Mouse (Mus musculus) forebrain, embryonic 14.5 days (tissue): Measurements from ENCODE around the gene Map4k2. TPM values are rescaled to one million over a fixed set of nuclear protein-coding genes. Genes with fewer than 3 reads are reported as not detected.

ENCODE experiments used
- ATAC-seq: fragments of 200-750 bp; cut with Nextera tagmentation; 2 replicates; pipeline ENCODE4 v1.8.0; 2017; ENCODE audit warnings: mild to moderate bottlenecking, moderate library complexity
- DNase-seq: peaks from one replicate; pipeline ENCODE4 v3.0.0-alpha.2; 2015; ENCODE audit warnings: low spot score
- H3K27ac ChIP-seq: fragments of 300-500 bp; sonication (generic); 2 replicates; pipeline ENCODE4 v1.5.1; 2014; ENCODE audit warnings: low read depth, mild to moderate bottlenecking, control low read depth, low read length, moderate library complexity
- H3K27me3 ChIP-seq: fragments of 300-500 bp; sonication (generic); replicated peaks from 2 replicates; pipeline ENCODE4 v1.6.1; 2014; ENCODE audit warnings: low read length, control low read depth, mixed read lengths; ENCODE audit not compliant: control insufficient read depth, insufficient read depth
- H3K36me3 ChIP-seq: fragments of 300-500 bp; sonication (generic); 2 replicates; pipeline ENCODE4 v1.6.1; 2014; ENCODE audit warnings: low read length, control low read depth; ENCODE audit not compliant: control insufficient read depth, insufficient read depth
- H3K4me1 ChIP-seq: fragments of 300-500 bp; sonication (generic); 2 replicates; pipeline ENCODE4 v1.6.1; 2014; ENCODE audit warnings: antibody characterized with exemption, low read length, control low read depth; ENCODE audit not compliant: control insufficient read depth, insufficient read depth
- H3K4me2 ChIP-seq: fragments of 300-500 bp; sonication (generic); 2 replicates; pipeline ENCODE4 v1.6.1; 2014; ENCODE audit warnings: mild to moderate bottlenecking, control low read depth, low read length
- H3K4me3 ChIP-seq: fragments of 300-500 bp; sonication (generic); 2 replicates; pipeline ENCODE4 v1.5.1; 2014; ENCODE audit warnings: low read depth, low read length, control low read depth
- H3K9ac ChIP-seq: fragments of 300-500 bp; sonication (generic); 2 replicates; pipeline ENCODE4 v1.6.1; 2014; ENCODE audit warnings: mild to moderate bottlenecking, low read length, control low read depth, moderate library complexity
- H3K9me3 ChIP-seq: fragments of 300-500 bp; sonication (generic); replicated peaks from 2 replicates; pipeline ENCODE4 v1.6.1; 2016; ENCODE audit warnings: low read length, control low read depth, mixed read lengths; ENCODE audit not compliant: control insufficient read depth
- WGBS: fragments of 180-500 bp; shearing (Covaris S2); extraction: QIAGEN DNeasy Blood & Tissue Kit; methylation state at CpG from one replicate; pipeline ENCODE4 v1.1.7; 2014; 5-methylcytosine and 5-hydroxymethylcytosine counted together
- polyA plus RNA-seq: library from polyadenylated mRNA; unstranded; fragments of >200 nt; fragmentation: Nextera tagmentation; extraction: Ambion mirVana; gene quantifications from 2 replicates; pipeline ENCODE4 v1.2.1, GENCODE M21; 2014

Map4k2 gene
- polyA plus RNA-seq, 1 experiment from 2014 or later: 6.2 TPM

DNA sequence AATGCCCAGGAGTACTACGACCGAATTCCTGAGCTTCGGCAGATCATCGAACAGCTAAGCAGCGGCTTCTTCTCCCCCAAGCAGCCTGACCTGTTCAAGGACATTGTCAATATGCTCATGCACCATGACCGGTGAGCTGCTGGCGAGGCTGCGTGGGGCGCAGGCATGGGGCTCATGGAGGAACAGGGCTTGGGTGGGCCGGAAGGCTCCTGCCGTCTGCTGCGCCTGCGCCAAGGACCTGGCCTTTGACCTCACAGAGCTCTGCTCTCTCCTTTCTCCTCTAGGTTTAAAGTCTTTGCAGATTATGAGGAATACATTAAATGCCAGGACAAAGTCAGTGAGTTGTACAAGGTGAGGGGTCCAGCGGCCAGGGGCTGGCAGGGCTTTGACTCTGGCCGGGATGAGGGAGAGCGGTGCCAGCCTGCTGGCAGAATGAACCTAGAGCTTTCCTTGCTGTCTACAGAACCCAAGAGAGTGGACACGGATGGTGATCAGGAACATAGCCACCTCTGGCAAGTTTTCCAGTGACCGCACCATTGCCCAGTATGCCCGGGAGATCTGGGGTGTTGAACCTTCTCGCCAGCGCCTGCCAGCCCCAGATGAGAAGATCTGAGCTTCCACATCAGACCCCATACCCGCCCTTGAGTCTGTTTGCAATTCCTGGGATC lies 56.8 kb downstream of the Map4k2 start:
- no peak overlapping the region for H3K4me3 ChIP-seq
- WGBS: 87% methylated on average over 22 of the region's 22 CpGs
- H3K9ac ChIP-seq: no peak overlapping the region
- no peak overlapping the region for H3K27ac ChIP-seq
- H3K9me3 ChIP-seq: no peaks in the 10 kb centered on the region
- H3K36me3 ChIP-seq: no peaks in the 10 kb centered on the region
- H3K4me2 ChIP-seq: no peak overlapping the region
- H3K4me1 ChIP-seq: peaks cover 17% of the 10 kb centered on the region
- peaks cover 17% of the 10 kb centered on the region; the same call in 1 of the 2 replicates for H3K27me3 ChIP-seq
- ATAC-seq (no peak), DNase-seq (no peak)

- Histone ChIP-seq H3K4me3 (peak overlapping the region; percentile 64), H3K9me3 (no peaks in the 10 kb centered on the region), H3K27me3 (peaks cover 17% of the 10 kb centered on the region; the same call in 1 of the 2 replicates), H3K36me3 (no peaks in the 10 kb centered on the region), H3K4me1 (peaks cover 17% of the 10 kb centered on the region), H3K27ac (0 out of 2 replicates have a peak overlapping the region, but pooled peaks have one; percentile 33), H3K9ac (peak overlapping the region; percentile 75), H3K4me2 (peak overlapping the region; percentile 99)
- WGBS: 1% methylated on average over 38 of the region's 39 CpGs
- DNase-seq: peak; percentile 75
- peak; percentile 67 for ATAC-seq
Measured at GRCm38 (mm10) chr19:6398447-6399284, 57.7 kb downstream of the Map4k2 start.

GRCm38 (mm10) chr19:6399285-6400095 lies 58.6 kb downstream of the Map4k2 start, which contains the start of gene Rasgrp2:
TSS of gene Rasgrp2 (plus strand) at chr19:6399340.
- peaks cover 17% of the 10 kb centered on the region for H3K4me1 ChIP-seq
- no peaks in the 10 kb centered on the region for H3K36me3 ChIP-seq
- peak; percentile 52 for ATAC-seq
- H3K9ac ChIP-seq: peak within 1 kb of the TSS; percentile 75
- peak within 1 kb of the TSS; percentile 64 for H3K4me3 ChIP-seq
- peak within 1 kb of the TSS; percentile 99 for H3K4me2 ChIP-seq
- H3K27ac ChIP-seq: peak within 1 kb of the TSS; percentile 33; the same call in 1 of the 2 replicates
- WGBS: 1% methylated on average over 73 of the region's 87 CpGs
- no peaks in the 10 kb centered on the region for H3K9me3 ChIP-seq
- H3K27me3 ChIP-seq: peaks cover 17% of the 10 kb centered on the region; the same call in 1 of the 2 replicates
- DNase-seq: peak; percentile 65

DNA sequence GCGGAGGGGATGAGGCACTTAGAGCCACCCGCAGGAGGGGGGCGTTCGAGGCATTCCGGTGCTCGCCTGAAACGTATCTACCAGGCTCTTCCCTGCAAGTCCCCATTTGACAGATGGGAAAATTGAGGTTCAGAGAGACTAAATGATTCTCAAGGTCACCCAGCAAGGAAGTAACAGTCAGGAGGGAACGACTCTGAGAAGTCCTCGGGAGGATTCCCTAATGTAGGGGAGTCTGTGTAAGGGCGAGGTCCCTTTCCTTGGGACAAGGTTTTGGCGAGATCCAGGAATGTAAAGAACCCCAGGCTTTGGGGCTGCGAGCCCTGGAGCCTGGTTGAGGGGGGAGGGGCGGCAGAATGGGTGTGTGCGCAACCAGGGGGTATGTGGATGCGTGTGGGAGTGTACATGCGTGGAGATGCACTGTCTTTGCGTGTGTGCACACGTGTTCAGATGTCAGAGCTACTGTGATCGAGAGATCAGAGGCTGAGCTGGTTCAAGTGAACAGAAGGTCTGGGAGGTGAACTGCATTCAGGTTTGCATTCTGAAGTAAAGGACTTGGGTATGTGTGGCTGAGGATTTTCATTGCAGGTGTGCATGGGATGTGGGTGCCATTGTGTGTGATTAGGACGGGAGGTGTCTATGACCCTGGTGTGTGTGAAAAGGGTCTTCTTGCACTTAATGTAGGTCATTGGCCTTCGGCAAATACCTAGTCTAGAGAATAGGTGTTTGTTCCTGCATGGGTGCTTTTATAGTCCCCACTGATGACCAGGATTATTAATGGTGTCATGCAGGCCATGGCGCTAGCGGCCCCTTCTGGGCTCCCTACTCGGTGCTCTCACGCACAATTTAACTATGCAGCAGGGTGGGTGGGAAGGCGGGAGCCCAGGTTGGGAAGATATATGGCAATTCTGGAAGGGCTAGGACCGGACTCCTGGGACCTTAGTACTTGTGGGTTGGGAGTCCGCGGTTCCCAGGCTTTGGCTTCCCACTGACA lies 59.5 kb downstream of the Map4k2 start:
- H3K4me1 ChIP-seq: peaks cover 17% of the 10 kb centered on the region
- peak overlapping the region; percentile 21; the same call in 1 of the 2 replicates for H3K27ac ChIP-seq
- no peaks in the 10 kb centered on the region for H3K9me3 ChIP-seq
- peaks cover 17% of the 10 kb centered on the region; the same call in 1 of the 2 replicates for H3K27me3 ChIP-seq
- ATAC-seq (no peak), DNase-seq (no peak)
- H3K36me3 ChIP-seq: no peaks in the 10 kb centered on the region
- H3K4me2 ChIP-seq: peak overlapping the region; percentile 99
- WGBS: 3% methylated on average over 29 of the region's 29 CpGs
- peak overlapping the region; percentile 64 for H3K4me3 ChIP-seq
- peak overlapping the region; percentile 75 for H3K9ac ChIP-seq

DNA sequence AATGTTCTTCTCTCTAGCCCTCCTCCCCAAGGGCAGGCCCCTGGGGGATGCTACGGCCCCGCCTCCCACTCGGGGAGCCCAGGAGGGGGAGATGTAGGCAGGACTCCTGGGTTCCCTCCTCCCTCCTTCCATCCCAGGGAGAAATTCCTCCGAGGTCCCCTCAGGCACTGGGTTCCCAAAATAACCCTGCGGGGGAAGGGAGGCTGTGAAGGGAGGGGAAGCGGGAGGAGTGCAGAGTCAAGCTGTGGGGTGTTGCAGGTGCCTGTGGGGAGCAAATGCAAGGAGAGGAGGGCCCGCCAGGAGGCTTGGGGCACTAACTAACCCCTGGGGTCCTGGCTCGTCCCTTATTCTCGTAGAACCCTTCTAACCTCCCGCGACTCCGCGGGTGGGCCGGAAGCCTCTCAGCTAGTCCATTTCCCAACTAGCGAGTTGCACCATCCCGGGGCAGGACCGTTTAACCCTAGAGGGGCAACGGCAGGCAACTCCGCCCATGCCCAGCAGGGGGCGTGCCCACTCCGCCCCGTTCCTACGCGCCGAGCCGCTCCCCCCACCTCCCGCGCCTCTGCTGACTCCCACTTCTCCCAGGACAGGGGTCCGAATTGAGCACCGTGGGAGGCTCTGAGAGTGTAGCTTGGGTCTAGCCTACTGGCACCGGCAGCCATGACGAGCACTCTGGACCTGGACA lies 60.3 kb downstream of the Map4k2 start:
- Histone ChIP-seq H3K4me1 (peaks cover 17% of the 10 kb centered on the region), H3K9ac (peak overlapping the region; percentile 13), H3K9me3 (no peaks in the 10 kb centered on the region), H3K4me3 (peak overlapping the region; percentile 14; the same call in 1 of the 2 replicates), H3K4me2 (peak overlapping the region; percentile 52), H3K27me3 (peaks cover 17% of the 10 kb centered on the region; the same call in 1 of the 2 replicates), H3K27ac (no peak overlapping the region), H3K36me3 (no peaks in the 10 kb centered on the region)
- DNase-seq (peak; percentile 59), ATAC-seq (peak; percentile 13; the same call in 1 of the 2 replicates)
- 0% methylated on average over 32 of the region's 32 CpGs for whole genome bisulfite sequencing

DNA sequence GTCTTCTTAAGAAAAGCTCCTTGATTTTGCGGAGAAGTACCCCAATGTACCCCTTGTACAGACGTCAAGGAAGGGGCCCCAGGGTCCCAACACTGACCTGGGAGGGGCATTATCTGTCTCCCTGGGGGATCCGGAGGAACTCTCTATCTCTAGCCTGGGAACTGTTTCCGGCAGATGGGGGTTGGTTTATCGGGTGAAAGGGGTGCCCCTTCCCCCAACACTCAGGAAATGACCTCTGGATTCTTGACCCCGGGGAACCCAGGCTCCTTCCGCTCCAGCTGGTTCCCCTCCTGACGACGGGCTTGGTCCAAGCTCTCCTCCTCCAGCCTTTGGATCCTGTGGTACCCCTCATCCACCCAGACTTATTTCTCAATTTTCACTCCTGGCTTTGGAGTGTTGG lies 61.0 kb downstream of the Map4k2 start:
- Histone ChIP-seq H3K4me3 (peak overlapping the region; percentile 14; the same call in 1 of the 2 replicates), H3K36me3 (no peaks in the 10 kb centered on the region), H3K4me1 (peaks cover 17% of the 10 kb centered on the region), H3K9ac (no peak overlapping the region), H3K27ac (no peak overlapping the region), H3K4me2 (peak overlapping the region; percentile 52), H3K27me3 (peaks cover 17% of the 10 kb centered on the region; the same call in 1 of the 2 replicates), H3K9me3 (no peaks in the 10 kb centered on the region)
- WGBS: 14% methylated on average over 9 of the region's 9 CpGs
- ATAC-seq (no peak), DNase-seq (no peak)

- Histone ChIP-seq H3K9ac (no peak overlapping the region), H3K36me3 (no peaks in the 10 kb centered on the region), H3K9me3 (no peaks in the 10 kb centered on the region), H3K27me3 (peaks cover 17% of the 10 kb centered on the region; the same call in 1 of the 2 replicates), H3K4me1 (peaks cover 11% of the 10 kb centered on the region), H3K27ac (no peak overlapping the region), H3K4me3 (no peak overlapping the region), H3K4me2 (no peak overlapping the region)
- no peak for ATAC-seq
- 84% methylated on average over 10 of the region's 10 CpGs for WGBS
- no peak for DNase-seq
Measured at GRCm38 (mm10) chr19:6403869-6404268, 62.9 kb downstream of the Map4k2 start.
